Mouse (Mus musculus) hindbrain, postnatal 0 days (tissue): ENCODE measurements around the gene Dip2c. TPM values are rescaled to one million over a fixed set of nuclear protein-coding genes. Genes with fewer than 3 reads are reported as not detected.

Source experiments
- ATAC-seq: fragments of 200-750 bp; cut with Nextera tagmentation; 2 replicates; pipeline ENCODE4 v1.8.0; 2017; ENCODE audit warnings: mild to moderate bottlenecking, moderate TSS enrichment, moderate library complexity
- DNase-seq: peaks from one replicate; pipeline ENCODE4 v3.0.0-alpha.2; 2015; ENCODE audit warnings: low spot score
- H3K27ac ChIP-seq: fragments of 300-500 bp; sonication (generic); 2 replicates; pipeline ENCODE4 v1.5.1; 2014; ENCODE audit warnings: mild to moderate bottlenecking
- H3K27me3 ChIP-seq: fragments of 300-500 bp; sonication (generic); 2 replicates; pipeline ENCODE4 v1.6.1; 2014; ENCODE audit warnings: low read length, mixed read lengths; ENCODE audit not compliant: insufficient read depth
- H3K36me3 ChIP-seq: fragments of 300-500 bp; sonication (generic); 2 replicates; pipeline ENCODE4 v1.6.1; 2014; ENCODE audit warnings: low read length, mixed read lengths; ENCODE audit not compliant: insufficient read depth
- H3K4me1 ChIP-seq: fragments of 300-500 bp; sonication (generic); 2 replicates; pipeline ENCODE4 v1.6.1; 2014; ENCODE audit warnings: antibody characterized with exemption, low read length, mixed read lengths; ENCODE audit not compliant: insufficient read depth
- H3K4me2 ChIP-seq: fragments of 300-500 bp; sonication (generic); 2 replicates; pipeline ENCODE4 v1.6.1; 2014; ENCODE audit warnings: low read depth, mild to moderate bottlenecking, low read length, moderate library complexity, mixed read lengths
- H3K4me3 ChIP-seq: fragments of 300-500 bp; sonication (generic); 2 replicates; pipeline ENCODE4 v1.5.1; 2014; ENCODE audit warnings: low read length
- H3K9ac ChIP-seq: fragments of 300-500 bp; sonication (generic); replicated peaks from 2 replicates; pipeline ENCODE4 v1.6.1; 2014; ENCODE audit warnings: mild to moderate bottlenecking, low read length, moderate library complexity, mixed read lengths
- H3K9me3 ChIP-seq: fragments of 300-500 bp; sonication (generic); 2 replicates; pipeline ENCODE4 v1.6.1; 2016; ENCODE audit warnings: low read length, mixed read lengths
- CTCF ChIP-seq: IDR thresholded peaks from 2 replicates; pipeline ENCODE4 v1.5.1; 2016; ENCODE audit warnings: antibody characterized with exemption, control low read depth, low read depth
- WGBS: fragments of 180-500 bp; shearing (Covaris S2); extraction: QIAGEN DNeasy Blood & Tissue Kit; methylation state at CpG from one replicate; pipeline ENCODE4 v1.1.7; 2014; 5-methylcytosine and 5-hydroxymethylcytosine counted together
- polyA plus RNA-seq: library from polyadenylated mRNA; unstranded; fragments of >200 nt; fragmentation: Nextera tagmentation; extraction: Ambion mirVana; gene quantifications from 2 replicates; pipeline ENCODE4 v1.2.1, GENCODE M21; 2015
- total RNA-seq: library from RNA; depleted of rRNA; stranded (reverse); fragments of >200 nt; gene quantifications from 2 replicates; pipeline ENCODE4 v1.2.3, GENCODE M21; 2014

The Dip2c gene
- total and polyA plus RNA-seq, 2 experiments from 2014 or later, result 9.2 to 73.6 TPM

- Histone ChIP-seq H3K4me1 (no peaks in the 10 kb centered on the region), H3K4me2 (no peak overlapping the region), H3K36me3 (peaks cover 24% of the 10 kb centered on the region), H3K27ac (no peak overlapping the region), H3K9me3 (no peaks in the 10 kb centered on the region), H3K27me3 (no peaks in the 10 kb centered on the region), H3K9ac (no peak overlapping the region), H3K4me3 (no peak overlapping the region)
- no peak for TF ChIP-seq CTCF
- no peak for DNase-seq
- 100% methylated on average over 1 of the region's 1 CpGs for WGBS
- no peak for ATAC-seq
Measured at GRCm38 (mm10) chr13:9663593-9663992, 387.3 kb downstream of the Dip2c start.

GRCm38 (mm10) chr13:9667954-9668496 lies 391.7 kb downstream of the Dip2c start:
- H3K4me1 ChIP-seq, result no peaks in the 10 kb centered on the region
- WGBS, result 80% methylated on average over 7 of the region's 7 CpGs

GRCm38 (mm10) chr13:9669246-9669645 lies 392.9 kb downstream of the Dip2c start:
- TF ChIP-seq CTCF, result no peak
- WGBS, result 91% methylated on average over 5 of the region's 5 CpGs
- ATAC-seq (no peak), DNase-seq (no peak)
- H3K27me3 ChIP-seq, result no peaks in the 10 kb centered on the region
- H3K36me3 ChIP-seq, result 0 out of 2 replicates have a peak, but pooled peaks cover 8% of the 10 kb centered on the region
- H3K4me1 ChIP-seq, result no peaks in the 10 kb centered on the region
- H3K27ac ChIP-seq, result no peak overlapping the region
- no peak overlapping the region for H3K4me3 ChIP-seq
- no peak overlapping the region for H3K9ac ChIP-seq
- no peak overlapping the region for H3K4me2 ChIP-seq
- no peaks in the 10 kb centered on the region for H3K9me3 ChIP-seq

More at GRCm38 (mm10) chr13:9667954-9668496, 391.7 kb downstream of the Dip2c start:
- no peak overlapping the region for H3K9ac ChIP-seq
- ATAC-seq (no peak), DNase-seq (no peak)
- no peaks in the 10 kb centered on the region for H3K27me3 ChIP-seq
- 0 out of 2 replicates have a peak, but pooled peaks cover 8% of the 10 kb centered on the region for H3K36me3 ChIP-seq
- no peak overlapping the region for H3K4me2 ChIP-seq
- no peak overlapping the region for H3K27ac ChIP-seq
- TF ChIP-seq CTCF, result no peak
- H3K9me3 ChIP-seq, result no peaks in the 10 kb centered on the region
- no peak overlapping the region for H3K4me3 ChIP-seq

GRCm38 (mm10) chr13:9674126-9674525 lies 397.8 kb downstream of the Dip2c start:
- H3K4me3 ChIP-seq, result no peak overlapping the region
- WGBS, result 96% methylated on average over 1 of the region's 1 CpGs

GRCm38 (mm10) chr13:9681492-9681891 lies 405.2 kb downstream of the Dip2c start:
- WGBS, result 94% methylated on average over 3 of the region's 3 CpGs
- H3K4me2 ChIP-seq, result no peak overlapping the region
- DNase-seq (no peak), ATAC-seq (no peak)
- no peak overlapping the region for H3K9ac ChIP-seq
- no peaks in the 10 kb centered on the region for H3K27me3 ChIP-seq
- no peak overlapping the region for H3K27ac ChIP-seq
- no peak for TF ChIP-seq CTCF
- H3K4me1 ChIP-seq, result no peaks in the 10 kb centered on the region
- no peak overlapping the region for H3K4me3 ChIP-seq
- no peaks in the 10 kb centered on the region for H3K9me3 ChIP-seq
- H3K36me3 ChIP-seq, result peaks cover 17% of the 10 kb centered on the region

More at GRCm38 (mm10) chr13:9674126-9674525, 397.8 kb downstream of the Dip2c start:
- Histone ChIP-seq H3K4me2 (no peak overlapping the region), H3K27ac (no peak overlapping the region), H3K27me3 (no peaks in the 10 kb centered on the region), H3K4me1 (no peaks in the 10 kb centered on the region), H3K36me3 (no peaks in the 10 kb centered on the region), H3K9ac (no peak overlapping the region), H3K9me3 (no peaks in the 10 kb centered on the region)
- no peak for TF ChIP-seq CTCF
- no peak for ATAC-seq
- no peak for DNase-seq

GRCm38 (mm10) chr13:9683280-9683679 lies 407.0 kb downstream of the Dip2c start:
- Histone ChIP-seq H3K4me3 (no peak overlapping the region), H3K9ac (no peak overlapping the region), H3K4me1 (no peaks in the 10 kb centered on the region), H3K27ac (no peak overlapping the region), H3K36me3 (peaks cover 30% of the 10 kb centered on the region), H3K4me2 (no peak overlapping the region), H3K9me3 (no peaks in the 10 kb centered on the region), H3K27me3 (no peaks in the 10 kb centered on the region)
- peak; percentile 16 for DNase-seq
- peak; percentile 50 for TF ChIP-seq CTCF
- peak; percentile 55; the same call in 1 of the 2 replicates for ATAC-seq
- 84% methylated on average over 4 of the region's 4 CpGs for WGBS

GRCm38 (mm10) chr13:9684153-9684923 lies 408.0 kb downstream of the Dip2c start:
- WGBS, result 80% methylated on average over 11 of the region's 11 CpGs
- H3K9ac ChIP-seq, result no peak overlapping the region
- H3K27ac ChIP-seq, result no peak overlapping the region
- ATAC-seq (peak; percentile 53; the same call in 1 of the 2 replicates), DNase-seq (peak; percentile 33)
- no peaks in the 10 kb centered on the region for H3K9me3 ChIP-seq
- H3K4me2 ChIP-seq, result no peak overlapping the region
- TF ChIP-seq CTCF, result no peak
- no peaks in the 10 kb centered on the region for H3K27me3 ChIP-seq
- no peak overlapping the region for H3K4me3 ChIP-seq
- peaks cover 38% of the 10 kb centered on the region for H3K36me3 ChIP-seq
- no peaks in the 10 kb centered on the region for H3K4me1 ChIP-seq
